Mouse (Mus musculus): ENCODE measurements around the gene Apex1. TPM values are rescaled to one million over a fixed set of nuclear protein-coding genes. Genes with fewer than 3 reads are reported as not detected.
"Not testable (repeated sequence)": the region's sequence is repeated elsewhere in the genome, so short reads cannot be mapped to it uniquely, and the experiment has no call there.

Gene Apex1
- polyA plus RNA-seq, 1 experiment from 2014 or later, result 466 TPM

- H3K27me3 ChIP-seq (ENCODE audit: control insufficient read depth, insufficient read depth, low read length), result peaks cover 11% of the 10 kb centered on the region; the same call in 1 of the 2 replicates
- no peaks in the 10 kb centered on the region for H3K36me3 ChIP-seq (ENCODE audit: control insufficient read depth, insufficient read depth, low read length)
- no peak overlapping the region for H3K4me2 ChIP-seq (ENCODE audit: low read depth, severe bottlenecking)
- peaks cover 3% of the 10 kb centered on the region; the same call in 1 of the 2 replicates for H3K4me1 ChIP-seq (ENCODE audit: control insufficient read depth, insufficient read depth, low read length)
- no peaks in the 10 kb centered on the region for H3K9me3 ChIP-seq (ENCODE audit: control insufficient read depth, low read length)
- no peak overlapping the region for H3K9ac ChIP-seq (ENCODE audit: low read length)
- no peak overlapping the region for H3K27ac ChIP-seq (replicated peaks; ENCODE audit: low read depth, low read length)
- ATAC-seq (ENCODE audit: insufficient number of reproducible peaks, low FRiP score, low TSS enrichment, low read depth), result no peak
- DNase-seq (ENCODE audit: low spot score), result no peak
- no peak overlapping the region for H3K4me3 ChIP-seq (ENCODE audit: low read depth, low read length)
Measured at GRCm38 (mm10) chr14:50895407-50895806, 29.4 kb upstream of the Apex1 start.

GRCm38 (mm10) chr14:50895985-50896746 lies 28.6 kb upstream of the Apex1 start:
- no peak for ATAC-seq (ENCODE audit: insufficient number of reproducible peaks, low FRiP score, low TSS enrichment, low read depth)
- 20% methylated on average over 19 of the region's 19 CpGs for WGBS
- no peaks in the 10 kb centered on the region for H3K9me3 ChIP-seq (ENCODE audit: control insufficient read depth, low read length)
- peak; percentile 30 for DNase-seq (ENCODE audit: low spot score)
- peaks cover 11% of the 10 kb centered on the region; the same call in 1 of the 2 replicates for H3K27me3 ChIP-seq (ENCODE audit: control insufficient read depth, insufficient read depth, low read length)
- H3K9ac ChIP-seq (ENCODE audit: low read length), result peak overlapping the region; percentile 41
- H3K27ac ChIP-seq (replicated peaks; ENCODE audit: low read depth, low read length), result no peak overlapping the region
- no peaks in the 10 kb centered on the region for H3K36me3 ChIP-seq (ENCODE audit: control insufficient read depth, insufficient read depth, low read length)
- H3K4me3 ChIP-seq (ENCODE audit: low read depth, low read length), result peak overlapping the region; percentile 27
- H3K4me1 ChIP-seq (ENCODE audit: control insufficient read depth, insufficient read depth, low read length), result peaks cover 3% of the 10 kb centered on the region; the same call in 1 of the 2 replicates
- peak overlapping the region; percentile 51 for H3K4me2 ChIP-seq (ENCODE audit: low read depth, severe bottlenecking)

- DNase-seq (ENCODE audit: low spot score) (peak; percentile 36), ATAC-seq (ENCODE audit: insufficient number of reproducible peaks, low FRiP score, low TSS enrichment, low read depth) (no peak)
- no peak overlapping the region for H3K27ac ChIP-seq (replicated peaks; ENCODE audit: low read depth, low read length)
- peak overlapping the region; percentile 41 for H3K9ac ChIP-seq (ENCODE audit: low read length)
- peaks cover 3% of the 10 kb centered on the region; the same call in 1 of the 2 replicates for H3K4me1 ChIP-seq (ENCODE audit: control insufficient read depth, insufficient read depth, low read length)
- H3K27me3 ChIP-seq (ENCODE audit: control insufficient read depth, insufficient read depth, low read length), result peaks cover 11% of the 10 kb centered on the region; the same call in 1 of the 2 replicates
- no peaks in the 10 kb centered on the region for H3K9me3 ChIP-seq (ENCODE audit: control insufficient read depth, low read length)
- H3K4me2 ChIP-seq (ENCODE audit: low read depth, severe bottlenecking), result peak overlapping the region; percentile 51
- WGBS, result 16% methylated on average over 23 of the region's 23 CpGs
- H3K36me3 ChIP-seq (ENCODE audit: control insufficient read depth, insufficient read depth, low read length), result no peaks in the 10 kb centered on the region
- H3K4me3 ChIP-seq (ENCODE audit: low read depth, low read length), result peak overlapping the region; percentile 27
Measured at GRCm38 (mm10) chr14:50896747-50897373, 27.9 kb upstream of the Apex1 start.

GRCm38 (mm10) chr14:50897374-50897765 lies 27.4 kb upstream of the Apex1 start, which contains the start of gene Klhl33:
Gene Klhl33, minus strand, starts transcription at chr14:50897507.
- H3K27me3 ChIP-seq (ENCODE audit: control insufficient read depth, insufficient read depth, low read length), result peaks cover 11% of the 10 kb centered on the region; the same call in 1 of the 2 replicates
- WGBS, result 32% methylated on average over 7 of the region's 7 CpGs
- H3K9ac ChIP-seq (ENCODE audit: low read length), result peak within 1 kb of the TSS; percentile 41
- ATAC-seq (ENCODE audit: insufficient number of reproducible peaks, low FRiP score, low TSS enrichment, low read depth), result no peak
- H3K27ac ChIP-seq (replicated peaks; ENCODE audit: low read depth, low read length), result no peak within 1 kb of the TSS
- H3K4me2 ChIP-seq (ENCODE audit: low read depth, severe bottlenecking), result peak within 1 kb of the TSS; percentile 51
- no peaks in the 10 kb centered on the region for H3K9me3 ChIP-seq (ENCODE audit: control insufficient read depth, low read length)
- H3K36me3 ChIP-seq (ENCODE audit: control insufficient read depth, insufficient read depth, low read length), result no peaks in the 10 kb centered on the region
- peaks cover 3% of the 10 kb centered on the region; the same call in 1 of the 2 replicates for H3K4me1 ChIP-seq (ENCODE audit: control insufficient read depth, insufficient read depth, low read length)
- peak within 1 kb of the TSS; percentile 27 for H3K4me3 ChIP-seq (ENCODE audit: low read depth, low read length)
- no peak for DNase-seq (ENCODE audit: low spot score)

- not testable (repeated sequence) for H3K27ac ChIP-seq (replicated peaks; ENCODE audit: low read depth, low read length); H3K9ac ChIP-seq (ENCODE audit: low read length); H3K36me3 ChIP-seq (ENCODE audit: control insufficient read depth, insufficient read depth, low read length); DNase-seq (ENCODE audit: low spot score); H3K9me3 ChIP-seq (ENCODE audit: control insufficient read depth, low read length); ATAC-seq (ENCODE audit: insufficient number of reproducible peaks, low FRiP score, low TSS enrichment, low read depth); H3K4me2 ChIP-seq (ENCODE audit: low read depth, severe bottlenecking); H3K4me1 ChIP-seq (ENCODE audit: control insufficient read depth, insufficient read depth, low read length); H3K4me3 ChIP-seq (ENCODE audit: low read depth, low read length)
- WGBS, result 93% methylated on average over 2 of the region's 2 CpGs
- peaks cover 11% of the 10 kb centered on the region; the same call in 1 of the 2 replicates for H3K27me3 ChIP-seq (ENCODE audit: control insufficient read depth, insufficient read depth, low read length)
Measured at GRCm38 (mm10) chr14:50897992-50898391, 26.8 kb upstream of the Apex1 start.

GRCm38 (mm10) chr14:50903973-50904827 lies 20.6 kb upstream of the Apex1 start:
- Histone ChIP-seq H3K4me3 (ENCODE audit: low read depth, low read length) (peak overlapping the region; percentile 32), H3K27ac (replicated peaks; ENCODE audit: low read depth, low read length) (0 out of 2 replicates have a peak overlapping the region, but pooled peaks have one; percentile 8), H3K36me3 (ENCODE audit: control insufficient read depth, insufficient read depth, low read length) (no peaks in the 10 kb centered on the region), H3K27me3 (ENCODE audit: control insufficient read depth, insufficient read depth, low read length) (no peaks in the 10 kb centered on the region), H3K9me3 (ENCODE audit: control insufficient read depth, low read length) (no peaks in the 10 kb centered on the region), H3K4me1 (ENCODE audit: control insufficient read depth, insufficient read depth, low read length) (no peaks in the 10 kb centered on the region; the same call in 1 of the 2 replicates), H3K9ac (ENCODE audit: low read length) (peak overlapping the region; percentile 58), H3K4me2 (ENCODE audit: low read depth, severe bottlenecking) (peak overlapping the region; percentile 68)
- DNase-seq (ENCODE audit: low spot score) (peak; percentile 65), ATAC-seq (ENCODE audit: insufficient number of reproducible peaks, low FRiP score, low TSS enrichment, low read depth) (peak; percentile 81)
- 4% methylated on average over 26 of the region's 26 CpGs for WGBS

GRCm38 (mm10) chr14:50904828-50905129 lies 20.0 kb upstream of the Apex1 start:
- no peak overlapping the region for H3K27ac ChIP-seq (replicated peaks; ENCODE audit: low read depth, low read length)
- H3K4me3 ChIP-seq (ENCODE audit: low read depth, low read length), result no peak overlapping the region
- H3K9ac ChIP-seq (ENCODE audit: low read length), result no peak overlapping the region
- H3K4me2 ChIP-seq (ENCODE audit: low read depth, severe bottlenecking), result no peak overlapping the region
- H3K27me3 ChIP-seq (ENCODE audit: control insufficient read depth, insufficient read depth, low read length), result no peaks in the 10 kb centered on the region
- no peak for DNase-seq (ENCODE audit: low spot score)
- no peak for ATAC-seq (ENCODE audit: insufficient number of reproducible peaks, low FRiP score, low TSS enrichment, low read depth)
- no peaks in the 10 kb centered on the region; the same call in 1 of the 2 replicates for H3K4me1 ChIP-seq (ENCODE audit: control insufficient read depth, insufficient read depth, low read length)
- H3K36me3 ChIP-seq (ENCODE audit: control insufficient read depth, insufficient read depth, low read length), result no peaks in the 10 kb centered on the region
- H3K9me3 ChIP-seq (ENCODE audit: control insufficient read depth, low read length), result no peaks in the 10 kb centered on the region
- 80% methylated on average over 4 of the region's 4 CpGs for WGBS

GRCm38 (mm10) chr14:50905327-50905726 lies 19.4 kb upstream of the Apex1 start:
- not testable (repeated sequence) for H3K4me1 ChIP-seq (ENCODE audit: control insufficient read depth, insufficient read depth, low read length); H3K27ac ChIP-seq (replicated peaks; ENCODE audit: low read depth, low read length); DNase-seq (ENCODE audit: low spot score); H3K9me3 ChIP-seq (ENCODE audit: control insufficient read depth, low read length); ATAC-seq (ENCODE audit: insufficient number of reproducible peaks, low FRiP score, low TSS enrichment, low read depth); H3K27me3 ChIP-seq (ENCODE audit: control insufficient read depth, insufficient read depth, low read length); H3K9ac ChIP-seq (ENCODE audit: low read length); H3K36me3 ChIP-seq (ENCODE audit: control insufficient read depth, insufficient read depth, low read length); H3K4me3 ChIP-seq (ENCODE audit: low read depth, low read length); H3K4me2 ChIP-seq (ENCODE audit: low read depth, severe bottlenecking)

All from limb, embryonic 11.5 days (tissue).